Mouse (Mus musculus) spleen, postnatal 36 days (tissue): Measurements from ENCODE around the gene Acsm2.

Experiments used
- DNase-seq, 2 experiments: peaks; one replicate each; pipeline ENCODE4 v3.0.0; 2022; ENCODE audit warnings: low spot score in 2 of 2, mixed read lengths in 1 of 2

Gene Acsm2

GRCm38 (mm10) chr7:119554040-119554439 is at the start of gene Acsm2:
Gene Acsm2, plus strand, starts transcription at chr7:119554340.
- no peak for DNase-seq

GRCm38 (mm10) chr7:119511143-119511542 is 43.0 kb upstream of the Acsm2 start:
- no peak for DNase-seq

GRCm38 (mm10) chr7:119513056-119513455 is 41.1 kb upstream of the Acsm2 start:
- no peak for DNase-seq

GRCm38 (mm10) chr7:119515492-119516271 is 38.5 kb upstream of the Acsm2 start:
- no peak for DNase-seq

GRCm38 (mm10) chr7:119516272-119516558 is 37.9 kb upstream of the Acsm2 start:
- no peak for DNase-seq

- no peak for DNase-seq
Observed at GRCm38 (mm10) chr7:119519163-119519562, 35.0 kb upstream of the Acsm2 start, which contains the start of gene Acsm5. Gene Acsm5, plus strand, starts transcription at chr7:119519463.

GRCm38 (mm10) chr7:119519654-119520053 is 34.5 kb upstream of the Acsm2 start:
- peak in 1 of 2 experiments; percentile 3 for DNase-seq

- no peak for DNase-seq
Observed at GRCm38 (mm10) chr7:119521816-119522215, 32.3 kb upstream of the Acsm2 start.

- no peak for DNase-seq
Observed at GRCm38 (mm10) chr7:119522385-119522784, 31.8 kb upstream of the Acsm2 start.

GRCm38 (mm10) chr7:119523389-119523788 is 30.8 kb upstream of the Acsm2 start, which contains the start of gene Pdilt:
Gene Pdilt, minus strand, starts transcription at chr7:119523489.
- no peak for DNase-seq

- no peak for DNase-seq
Observed at GRCm38 (mm10) chr7:119525881-119526281, 28.3 kb upstream of the Acsm2 start.

- no peak for DNase-seq
Observed at GRCm38 (mm10) chr7:119526486-119526885, 27.7 kb upstream of the Acsm2 start.

- no peak for DNase-seq
Observed at GRCm38 (mm10) chr7:119527135-119527534, 27.0 kb upstream of the Acsm2 start.

- DNase-seq: no peak
Observed at GRCm38 (mm10) chr7:119527548-119527947, 26.6 kb upstream of the Acsm2 start.

- no peak for DNase-seq
Observed at GRCm38 (mm10) chr7:119528617-119529016, 25.5 kb upstream of the Acsm2 start.

- no peak for DNase-seq
Observed at GRCm38 (mm10) chr7:119532924-119533323, 21.2 kb upstream of the Acsm2 start.

- DNase-seq: no peak
Observed at GRCm38 (mm10) chr7:119534389-119534788, 19.8 kb upstream of the Acsm2 start.

- DNase-seq: no peak
Observed at GRCm38 (mm10) chr7:119542445-119542844, 11.7 kb upstream of the Acsm2 start.

- no peak for DNase-seq
Observed at GRCm38 (mm10) chr7:119545572-119545971, 8.6 kb upstream of the Acsm2 start.

GRCm38 (mm10) chr7:119550471-119551222 is 3.5 kb upstream of the Acsm2 start:
- no peak for DNase-seq

- DNase-seq: no peak
Observed at GRCm38 (mm10) chr7:119559789-119560451, 5.8 kb downstream of the Acsm2 start.

- DNase-seq: no peak
Observed at GRCm38 (mm10) chr7:119560452-119560835, 6.3 kb downstream of the Acsm2 start.

GRCm38 (mm10) chr7:119561441-119561840 is 7.3 kb downstream of the Acsm2 start:
- no peak for DNase-seq
